Mouse (Mus musculus): Measurements from ENCODE around the gene Dusp11. TPM values are rescaled to one million over a fixed set of nuclear protein-coding genes. Genes with fewer than 3 reads are reported as not detected.

Dusp11 gene
- 21.0 TPM for polyA plus RNA-seq (2015; fragmentation: Illumina TruSeq; extraction: RNeasy Lipid Tissue Mini Kit (QIAGEN cat#74804); ENCODE audit: insufficient read depth, low read depth, low replicate concordance)

GRCm38 (mm10) chr6:85961101-85962091 lies at the start of gene Dusp11:
Gene Dusp11 (minus strand): TSS chr6:85961667.

GRCm38 (mm10) chr6:85915539-85916513 lies 45.6 kb downstream of the Dusp11 start, which contains the start of gene Nat8f1:
Gene Nat8f1 (minus strand): TSS chr6:85915687.

GRCm38 (mm10) chr6:85911587-85911986 lies 49.9 kb downstream of the Dusp11 start, which contains the start of gene Tprkb:
Gene Tprkb (plus strand): TSS chr6:85911865.

GRCm38 (mm10) chr6:85904642-85905061 lies 56.8 kb downstream of the Dusp11 start, which contains the start of gene Nat8f4:
Gene Nat8f4 (minus strand): TSS chr6:85904884.

Other genes starting within 250 kb of the Dusp11 start
- not detected for gene Nat8f7, start 248.5 kb downstream of the Dusp11 start, polyA plus RNA-seq (2015; fragmentation: Illumina TruSeq; extraction: RNeasy Lipid Tissue Mini Kit (QIAGEN cat#74804); ENCODE audit: insufficient read depth, low read depth, low replicate concordance)
- 0.57 TPM for gene Nat8f3, start 195.9 kb downstream of the Dusp11 start, polyA plus RNA-seq (2015; fragmentation: Illumina TruSeq; extraction: RNeasy Lipid Tissue Mini Kit (QIAGEN cat#74804); ENCODE audit: insufficient read depth, low read depth, low replicate concordance)
- gene Nat8f6, start 140.7 kb downstream of the Dusp11 start, polyA plus RNA-seq (2015; fragmentation: Illumina TruSeq; extraction: RNeasy Lipid Tissue Mini Kit (QIAGEN cat#74804); ENCODE audit: insufficient read depth, low read depth, low replicate concordance) = 1.5 TPM
- gene Nat8f5, start 140.7 kb downstream of the Dusp11 start, polyA plus RNA-seq (2015; fragmentation: Illumina TruSeq; extraction: RNeasy Lipid Tissue Mini Kit (QIAGEN cat#74804); ENCODE audit: insufficient read depth, low read depth, low replicate concordance) = not detected
- 18.7 TPM for gene Nat8, start 129.6 kb downstream of the Dusp11 start, polyA plus RNA-seq (2015; fragmentation: Illumina TruSeq; extraction: RNeasy Lipid Tissue Mini Kit (QIAGEN cat#74804); ENCODE audit: insufficient read depth, low read depth, low replicate concordance)
- 0.31 TPM for gene Nat8f2, start 92.5 kb downstream of the Dusp11 start, polyA plus RNA-seq (2015; fragmentation: Illumina TruSeq; extraction: RNeasy Lipid Tissue Mini Kit (QIAGEN cat#74804); ENCODE audit: insufficient read depth, low read depth, low replicate concordance)
- 3.1 TPM for gene Nat8f4, start 56.8 kb downstream of the Dusp11 start, polyA plus RNA-seq (2015; fragmentation: Illumina TruSeq; extraction: RNeasy Lipid Tissue Mini Kit (QIAGEN cat#74804); ENCODE audit: insufficient read depth, low read depth, low replicate concordance)
- 10.5 TPM for gene Tprkb, start 49.8 kb downstream of the Dusp11 start, polyA plus RNA-seq (2015; fragmentation: Illumina TruSeq; extraction: RNeasy Lipid Tissue Mini Kit (QIAGEN cat#74804); ENCODE audit: insufficient read depth, low read depth, low replicate concordance)
- 28.5 TPM for gene Nat8f1, start 46.0 kb downstream of the Dusp11 start, polyA plus RNA-seq (2015; fragmentation: Illumina TruSeq; extraction: RNeasy Lipid Tissue Mini Kit (QIAGEN cat#74804); ENCODE audit: insufficient read depth, low read depth, low replicate concordance)
- gene Figla, start 54.5 kb upstream of the Dusp11 start, polyA plus RNA-seq (2015; fragmentation: Illumina TruSeq; extraction: RNeasy Lipid Tissue Mini Kit (QIAGEN cat#74804); ENCODE audit: insufficient read depth, low read depth, low replicate concordance) = not detected
- gene Add2, start 67.0 kb upstream of the Dusp11 start, polyA plus RNA-seq (2015; fragmentation: Illumina TruSeq; extraction: RNeasy Lipid Tissue Mini Kit (QIAGEN cat#74804); ENCODE audit: insufficient read depth, low read depth, low replicate concordance) = 0.13 TPM
- gene Tgfa, start 233.6 kb upstream of the Dusp11 start, polyA plus RNA-seq (2015; fragmentation: Illumina TruSeq; extraction: RNeasy Lipid Tissue Mini Kit (QIAGEN cat#74804); ENCODE audit: insufficient read depth, low read depth, low replicate concordance) = 1.2 TPM